Mouse (Mus musculus) brown adipose tissue, adult 24 weeks (tissue): ENCODE results near the gene Cxcr1. TPM values are rescaled to one million over a fixed set of nuclear protein-coding genes. Genes with fewer than 3 reads are reported as not detected.
"Not testable (repeated sequence)": the region's sequence is repeated elsewhere in the genome, so short reads cannot be mapped to it uniquely, and the experiment has no call there.

Experiments used
- H3K27ac ChIP-seq: fragments of 200-500 bp; replicated peaks from 2 replicates; pipeline ENCODE4 v1.5.1; 2012; ENCODE audit warnings: low read depth, mild to moderate bottlenecking, low read length
- H3K4me1 ChIP-seq: fragments of 200-500 bp; 2 replicates; pipeline ENCODE4 v1.6.1; 2012; ENCODE audit warnings: low read length, mixed read lengths; ENCODE audit not compliant: control insufficient read depth, insufficient read depth, insufficient read length
- H3K4me3 ChIP-seq: fragments of 200-500 bp; 2 replicates; pipeline ENCODE4 v1.5.1; 2012; ENCODE audit warnings: low read depth, mild to moderate bottlenecking, low read length, moderate library complexity; ENCODE audit not compliant: insufficient read depth
- polyA plus RNA-seq: library from polyadenylated mRNA; stranded (reverse); fragments of >200 nt; gene quantifications from 2 replicates; pipeline ENCODE4 v1.2.4, GENCODE M21; 2012; ENCODE audit not compliant: missing spikeins, insufficient read depth, insufficient read length

Cxcr1 gene
- polyA plus RNA-seq, 1 experiment: not detected

GRCm38 (mm10) chr1:74175731-74176130 lies 18.7 kb downstream of the Cxcr1 start:
- H3K4me1 ChIP-seq: no peaks in the 10 kb centered on the region
- H3K4me3 ChIP-seq: no peak overlapping the region
- H3K27ac ChIP-seq: no peak overlapping the region

- peaks cover 3% of the 10 kb centered on the region; the same call in 1 of the 2 replicates for H3K4me1 ChIP-seq
- no peak overlapping the region for H3K4me3 ChIP-seq
- no peak overlapping the region for H3K27ac ChIP-seq
These were observed 21.7 kb downstream of the Cxcr1 start for GRCm38 (mm10) chr1:74172722-74173121.

DNA sequence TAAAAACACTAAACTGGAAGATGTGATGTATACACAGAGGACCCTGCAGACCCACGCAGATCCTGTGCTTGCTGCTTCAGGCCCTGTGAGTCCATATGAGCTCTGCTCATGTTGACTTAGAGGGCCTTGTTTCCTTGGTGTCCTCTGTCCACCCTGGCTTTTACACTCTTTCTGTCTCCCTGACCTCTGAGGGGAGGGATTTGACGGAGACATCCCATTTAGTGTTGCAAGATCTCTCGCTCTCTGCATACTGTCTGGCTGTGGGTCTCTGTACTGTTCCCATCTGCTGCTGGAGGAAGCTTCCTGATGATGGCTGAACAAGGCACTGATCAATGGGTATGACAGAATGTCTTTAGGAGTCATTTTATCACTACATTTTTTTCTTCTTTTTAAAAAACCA lies 24.7 kb downstream of the Cxcr1 start:
- no peak overlapping the region for H3K27ac ChIP-seq
- H3K4me1 ChIP-seq: peaks cover 3% of the 10 kb centered on the region
- H3K4me3 ChIP-seq: no peak overlapping the region

GRCm38 (mm10) chr1:74167136-74167535 lies 27.3 kb downstream of the Cxcr1 start:
- Histone ChIP-seq H3K4me3 (no peak overlapping the region), H3K27ac (no peak overlapping the region), H3K4me1 (peaks cover 3% of the 10 kb centered on the region)

DNA sequence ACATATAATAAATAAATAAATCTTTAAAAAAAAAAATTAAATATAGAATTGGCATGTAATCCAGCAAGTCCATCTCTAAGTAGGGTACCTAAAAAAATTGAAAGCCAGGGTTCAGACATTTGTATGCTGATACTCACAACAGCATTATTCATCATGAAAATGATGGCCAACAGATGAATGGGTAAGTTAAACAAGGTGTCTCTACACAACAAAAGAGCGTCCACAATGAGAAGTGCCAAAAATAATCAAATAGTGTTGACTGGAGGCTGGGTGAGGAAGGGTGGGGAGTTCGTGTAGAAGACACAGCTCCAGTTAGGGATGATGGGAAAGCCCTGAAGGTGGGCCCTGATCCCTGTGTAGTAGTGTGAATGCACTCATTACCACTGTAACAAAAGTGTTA lies 34.4 kb downstream of the Cxcr1 start:
- Histone ChIP-seq H3K27ac (no peak overlapping the region), H3K4me1 (no peaks in the 10 kb centered on the region), H3K4me3 (no peak overlapping the region)

- not testable (repeated sequence) for H3K4me3 ChIP-seq, H3K4me1 ChIP-seq, H3K27ac ChIP-seq
These were observed 34.8 kb downstream of the Cxcr1 start for GRCm38 (mm10) chr1:74159613-74160012.

DNA sequence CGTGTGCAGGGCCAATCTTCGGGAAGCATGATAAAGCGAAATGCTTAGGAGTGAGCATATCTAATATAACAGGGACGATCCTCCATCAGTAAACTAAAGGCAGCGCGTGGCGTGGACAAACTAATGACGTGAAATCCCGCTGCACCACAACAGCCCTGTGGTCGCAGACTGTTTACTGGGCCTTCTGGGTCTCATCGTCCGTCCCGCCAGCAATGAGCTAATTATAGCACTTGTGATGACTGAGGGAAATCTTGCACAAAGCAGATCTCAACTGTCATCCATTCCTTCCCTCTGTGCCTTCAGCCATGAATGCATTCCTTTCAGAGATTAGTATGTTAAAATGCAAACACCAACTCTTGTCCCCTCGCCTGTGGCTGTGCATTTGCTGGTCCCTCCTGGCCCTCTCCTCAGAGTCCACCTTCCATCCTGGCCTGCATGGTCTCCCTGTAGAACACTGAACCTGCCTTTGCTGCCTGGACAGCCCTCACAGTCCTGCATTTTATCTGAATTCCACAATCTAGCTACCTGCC lies 38.0 kb downstream of the Cxcr1 start:
- no peak overlapping the region for H3K4me3 ChIP-seq
- no peaks in the 10 kb centered on the region for H3K4me1 ChIP-seq
- H3K27ac ChIP-seq: no peak overlapping the region

DNA sequence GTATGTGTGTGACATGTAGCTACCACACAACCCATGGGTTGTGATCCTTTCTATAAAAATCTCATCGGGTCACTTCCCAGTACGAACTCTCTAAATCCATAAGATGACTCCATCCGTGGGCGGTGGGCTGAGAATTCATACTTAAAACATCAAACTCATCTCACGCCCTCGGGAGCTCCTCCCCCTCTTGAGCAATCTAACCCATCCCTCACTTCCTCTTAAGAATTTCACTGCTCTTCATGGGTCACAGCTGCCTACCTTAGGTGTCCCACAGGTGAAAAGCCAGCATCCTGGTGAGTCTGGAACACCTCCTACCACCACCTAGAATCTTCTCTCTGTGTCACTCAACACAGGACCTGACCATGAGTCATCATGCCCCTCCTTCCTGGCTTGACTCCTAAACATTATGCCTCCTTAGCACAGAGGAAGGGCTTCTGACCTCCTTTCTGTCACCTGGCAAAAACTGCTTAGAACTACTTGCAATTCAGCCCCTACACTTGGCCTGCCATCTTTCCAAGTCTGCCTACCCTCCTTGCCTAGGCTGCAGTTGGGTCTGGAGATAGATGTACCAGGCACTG lies 38.9 kb downstream of the Cxcr1 start:
- Histone ChIP-seq H3K27ac (no peak overlapping the region), H3K4me1 (no peaks in the 10 kb centered on the region), H3K4me3 (no peak overlapping the region)

DNA sequence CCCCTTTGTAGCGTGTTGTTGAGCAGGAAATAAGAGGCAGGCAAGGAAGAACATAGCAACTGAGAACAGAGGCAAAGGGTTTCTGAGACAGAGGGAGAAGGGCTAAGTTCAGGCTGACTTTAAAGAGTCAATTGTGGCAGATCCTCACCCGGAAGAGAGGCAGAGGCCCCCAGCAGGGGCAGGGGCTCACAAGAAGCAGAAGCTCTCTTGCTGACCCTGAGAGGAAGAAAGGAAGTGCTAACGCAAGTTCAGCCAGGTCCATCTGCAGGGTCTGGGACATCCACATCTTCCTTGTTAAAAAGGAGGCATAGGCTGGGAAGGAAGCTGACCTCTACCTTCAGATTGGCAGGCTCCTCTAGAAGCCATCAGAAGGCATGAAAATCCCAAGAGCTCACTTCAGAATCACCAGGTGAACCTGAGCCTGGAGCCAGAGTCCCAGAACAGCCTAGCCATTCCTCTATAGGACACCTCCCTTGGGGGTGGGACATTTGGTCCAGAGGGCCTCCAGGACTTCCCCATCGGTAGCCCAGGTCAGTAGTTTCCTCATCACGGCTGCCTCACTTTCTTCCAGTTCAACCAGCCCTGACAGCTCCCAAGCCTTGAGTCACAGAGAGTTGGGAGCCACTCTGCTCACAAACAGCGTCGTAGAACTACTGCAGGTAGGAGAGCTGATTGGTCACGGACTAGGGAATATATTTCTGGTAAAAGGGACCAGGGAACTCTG lies 40.8 kb downstream of the Cxcr1 start, which contains the start of gene Cxcr2:
Cxcr2 (plus strand) TSS at position 529 of the 724 bp plus-strand sequence.
- Histone ChIP-seq H3K27ac (no peak within 1 kb of the TSS), H3K4me3 (no peak within 1 kb of the TSS), H3K4me1 (no peaks in the 10 kb centered on the region)

- no peak overlapping the region for H3K4me3 ChIP-seq
- no peaks in the 10 kb centered on the region for H3K4me1 ChIP-seq
- H3K27ac ChIP-seq: no peak overlapping the region
These were observed 43.3 kb downstream of the Cxcr1 start for GRCm38 (mm10) chr1:74151091-74151490.

GRCm38 (mm10) chr1:74150101-74150500 lies 44.3 kb downstream of the Cxcr1 start:
- Histone ChIP-seq H3K4me1 (no peaks in the 10 kb centered on the region), H3K4me3 (no peak overlapping the region), H3K27ac (no peak overlapping the region)

DNA sequence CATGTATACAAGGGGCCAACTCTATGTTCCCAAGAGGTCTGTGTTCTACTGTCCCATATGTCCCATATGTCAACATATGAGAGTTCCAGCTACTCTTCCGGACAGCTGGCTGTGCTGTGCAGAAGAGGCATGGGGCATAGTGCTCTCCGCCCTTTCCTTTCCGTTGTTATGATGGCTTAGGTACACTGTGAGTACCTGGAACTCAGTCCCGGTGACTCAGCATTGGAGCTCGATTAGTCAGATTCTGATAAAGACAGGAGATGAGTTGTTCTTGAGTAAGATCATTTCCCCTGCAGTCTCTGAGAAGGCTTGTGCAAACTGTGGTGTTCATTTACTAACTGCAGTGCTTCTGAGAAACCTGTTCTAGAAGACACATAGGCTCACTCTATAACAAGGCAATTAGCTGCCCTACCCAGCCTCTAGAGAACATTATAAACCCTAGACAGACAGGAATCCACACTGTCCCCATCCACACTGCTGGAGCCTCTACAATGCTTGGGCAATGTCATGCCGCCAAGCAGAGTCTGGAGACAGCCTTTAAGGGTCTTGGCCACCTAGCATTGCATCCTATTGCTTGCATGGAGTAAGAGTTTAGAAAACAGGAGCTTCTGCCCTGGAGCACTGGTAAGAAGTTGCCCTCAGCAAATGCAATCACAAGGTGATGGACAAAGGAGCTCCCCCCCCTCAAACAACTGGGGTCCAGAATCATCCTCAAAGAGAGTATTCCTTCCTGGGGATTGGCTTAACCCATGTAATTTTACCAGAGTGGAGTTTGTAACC lies 45.1 kb downstream of the Cxcr1 start:
- H3K27ac ChIP-seq: no peak overlapping the region
- no peak overlapping the region for H3K4me3 ChIP-seq
- no peaks in the 10 kb centered on the region for H3K4me1 ChIP-seq
